In genomic region chr11:78177437-78177836, GRCm38 (mm10) we compare ENCODE assay signal across 8 mouse cellular contexts.
A peak's percentile ranks its signal among the peaks of the same experiment; 100 is the strongest.
DNase-seq lines count a peak whose midpoint lies in the region.

No protein-coding gene starts in this region.

- peak; percentile 32 for DNase-seq in thymus, postnatal 14 days
- no peak for DNase-seq in thymus, postnatal 36 days
- DNase-seq in fibroblast of lung, adult 2 months (ENCODE audit: low read depth), result peak; percentile 65
- peak; percentile 96 for DNase-seq in kidney, adult 9 months
- DNase-seq in lung, postnatal 10 days, result peak; percentile 75
- DNase-seq in yolk sac, embryonic 10.5 days (ENCODE audit: low spot score), result peak; percentile 91
- no peak for DNase-seq in thymus, adult 18-20 months
- DNase-seq in right cerebral cortex, adult 2 months (ENCODE audit: low spot score in 2 of 2), result no peak

Comparison
In these comparisons a context has a peak if more than half of its experiments do, and no peak if none do; other contexts are left out.
1. DNase-seq: peak in thymus, postnatal 14 days (single experiment), fibroblast of lung, adult 2 months (single experiment), kidney, adult 9 months (single experiment), lung, postnatal 10 days (single experiment) and yolk sac, embryonic 10.5 days (single experiment); none in thymus, postnatal 36 days (0 of 2), thymus, adult 18-20 months (0 of 2) and right cerebral cortex, adult 2 months (0 of 2).